Mouse (Mus musculus) forebrain, postnatal 0 days (tissue): ENCODE results near the gene Gm21988. TPM values are rescaled to one million over a fixed set of nuclear protein-coding genes. Genes with fewer than 3 reads are reported as not detected.

Experiments
- ATAC-seq: fragments of 200-750 bp; cut with Nextera tagmentation; 2 replicates; pipeline ENCODE4 v1.8.0; 2017; ENCODE audit warnings: mild to moderate bottlenecking, moderate library complexity
- DNase-seq: peaks from one replicate; pipeline ENCODE4 v3.0.0-alpha.2; 2015
- H3K27ac ChIP-seq: fragments of 300-500 bp; sonication (generic); 2 replicates; pipeline ENCODE4 v1.5.1; 2014; ENCODE audit warnings: low read depth, mild to moderate bottlenecking, antibody characterized with exemption, low read length, moderate library complexity, mixed read lengths
- H3K27me3 ChIP-seq: fragments of 300-500 bp; sonication (generic); 2 replicates; pipeline ENCODE4 v1.6.1; 2014; ENCODE audit warnings: mild to moderate bottlenecking, low read length, mixed read lengths; ENCODE audit not compliant: insufficient read depth
- H3K36me3 ChIP-seq: fragments of 300-500 bp; sonication (generic); 2 replicates; pipeline ENCODE4 v1.6.1; 2014; ENCODE audit warnings: mild to moderate bottlenecking, moderate library complexity; ENCODE audit not compliant: insufficient read depth
- H3K4me1 ChIP-seq: fragments of 300-500 bp; sonication (generic); 2 replicates; pipeline ENCODE4 v1.6.1; 2014; ENCODE audit warnings: antibody characterized with exemption; ENCODE audit not compliant: insufficient read depth
- H3K4me2 ChIP-seq: fragments of 300-500 bp; sonication (generic); 2 replicates; pipeline ENCODE4 v1.6.1; 2014; ENCODE audit warnings: low read depth, mild to moderate bottlenecking, moderate library complexity
- H3K4me3 ChIP-seq: fragments of 300-500 bp; sonication (generic); 2 replicates; pipeline ENCODE4 v1.5.1; 2014; ENCODE audit warnings: low read depth, low read length, mixed read lengths
- H3K9ac ChIP-seq: fragments of 300-500 bp; sonication (generic); 2 replicates; pipeline ENCODE4 v1.6.1; 2014; ENCODE audit warnings: mild to moderate bottlenecking
- H3K9me3 ChIP-seq: fragments of 300-500 bp; sonication (generic); 2 replicates; pipeline ENCODE4 v1.6.1; 2016; ENCODE audit warnings: low read length
- CTCF ChIP-seq: sonication (generic); IDR thresholded peaks from 2 replicates; pipeline ENCODE4 v1.5.1; 2016; ENCODE audit warnings: antibody characterized with exemption, control low read depth, low read depth
- WGBS: fragments of 180-500 bp; shearing (Covaris S2); extraction: QIAGEN DNeasy Blood & Tissue Kit; methylation state at CpG from one replicate; pipeline ENCODE4 v1.1.7; 2014; 5-methylcytosine and 5-hydroxymethylcytosine counted together
- polyA plus RNA-seq: library from polyadenylated mRNA; unstranded; fragments of >200 nt; fragmentation: Nextera tagmentation; extraction: Ambion mirVana; gene quantifications from 2 replicates; pipeline ENCODE4 v1.2.1, GENCODE M21; 2015
- total RNA-seq: library from RNA; depleted of rRNA; stranded (reverse); fragments of >200 nt; gene quantifications from 2 replicates; pipeline ENCODE4 v1.2.3, GENCODE M21; 2014

Gm21988 gene
- total and polyA plus RNA-seq, 2 experiments from 2014 or later, result 4.9 to 16.6 TPM

DNA sequence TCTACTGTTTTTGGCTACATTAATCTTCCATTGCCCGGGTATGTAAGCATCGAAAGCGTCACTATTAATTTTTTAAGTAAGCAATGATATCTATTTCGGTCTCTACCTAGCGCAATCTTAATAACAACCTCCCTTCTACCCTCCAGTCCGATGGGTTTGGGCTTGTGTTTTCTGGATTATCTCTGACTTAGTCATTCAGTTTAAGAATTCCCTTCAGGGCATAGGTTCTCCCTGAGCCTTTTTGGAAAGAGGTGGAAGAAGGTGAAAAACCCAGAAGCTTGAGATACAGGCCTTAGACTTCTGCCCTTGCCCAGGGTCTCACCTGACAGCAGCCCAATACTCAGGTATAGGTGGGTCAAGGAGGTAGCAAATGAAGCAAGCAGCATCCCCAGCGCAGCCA lies 19.8 kb downstream of the Gm21988 start:
- Histone ChIP-seq H3K36me3 (peaks cover 7% of the 10 kb centered on the region), H3K27ac (peak overlapping the region; percentile 92), H3K9me3 (no peaks in the 10 kb centered on the region), H3K4me3 (peak overlapping the region; percentile 61), H3K4me1 (peaks cover 27% of the 10 kb centered on the region), H3K27me3 (peaks cover 4% of the 10 kb centered on the region), H3K9ac (peak overlapping the region; percentile 78), H3K4me2 (peak overlapping the region; percentile 89)
- DNase-seq (no peak), ATAC-seq (no peak)
- TF ChIP-seq CTCF, result no peak
- WGBS, result 55% methylated on average over 7 of the region's 7 CpGs

GRCm38 (mm10) chr11:70218741-70219470 lies 20.7 kb downstream of the Gm21988 start:
- ATAC-seq (no peak), DNase-seq (no peak)
- Histone ChIP-seq H3K36me3 (peaks cover 7% of the 10 kb centered on the region), H3K27me3 (peaks cover 13% of the 10 kb centered on the region), H3K4me2 (peak overlapping the region; percentile 89), H3K9me3 (no peaks in the 10 kb centered on the region), H3K4me1 (peaks cover 35% of the 10 kb centered on the region), H3K4me3 (no peak overlapping the region), H3K9ac (no peak overlapping the region), H3K27ac (no peak overlapping the region)
- no peak for TF ChIP-seq CTCF
- 88% methylated on average over 15 of the region's 15 CpGs for WGBS

DNA sequence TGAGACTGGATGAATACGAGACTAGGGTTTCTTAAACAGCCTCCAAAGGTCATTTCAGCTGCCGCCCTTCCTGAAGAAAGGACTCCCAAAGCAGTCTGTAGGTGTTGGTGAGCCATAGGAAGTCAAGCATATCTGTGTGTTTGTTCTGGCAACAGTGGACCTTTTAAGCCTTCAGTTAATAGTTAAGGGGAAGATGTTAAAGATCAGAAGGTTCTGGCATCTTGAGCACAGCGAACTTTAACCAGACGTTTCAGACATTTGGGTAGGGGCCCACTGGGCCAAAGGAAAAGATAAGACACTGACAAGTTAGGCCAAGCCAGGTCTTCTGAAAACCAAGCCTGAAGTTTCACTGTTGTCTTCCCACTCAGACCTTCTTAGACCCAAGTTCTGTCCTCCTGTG lies 21.6 kb downstream of the Gm21988 start:
- Histone ChIP-seq H3K4me2 (no peak overlapping the region), H3K9me3 (no peaks in the 10 kb centered on the region), H3K9ac (no peak overlapping the region), H3K4me1 (peaks cover 38% of the 10 kb centered on the region), H3K4me3 (no peak overlapping the region), H3K36me3 (peaks cover 7% of the 10 kb centered on the region), H3K27me3 (peaks cover 20% of the 10 kb centered on the region), H3K27ac (no peak overlapping the region)
- DNase-seq (no peak), ATAC-seq (no peak)
- 91% methylated on average over 4 of the region's 4 CpGs for WGBS
- TF ChIP-seq CTCF, result no peak

GRCm38 (mm10) chr11:70216103-70216502 lies 23.5 kb downstream of the Gm21988 start:
- DNase-seq, result no peak
- peaks cover 23% of the 10 kb centered on the region for H3K27me3 ChIP-seq
- H3K9me3 ChIP-seq, result no peaks in the 10 kb centered on the region
- 50% methylated on average over 3 of the region's 3 CpGs for WGBS
- H3K4me2 ChIP-seq, result no peak overlapping the region
- no peak overlapping the region for H3K9ac ChIP-seq
- no peak overlapping the region for H3K4me3 ChIP-seq
- no peak for TF ChIP-seq CTCF
- peaks cover 7% of the 10 kb centered on the region for H3K36me3 ChIP-seq
- H3K27ac ChIP-seq, result no peak overlapping the region
- peaks cover 27% of the 10 kb centered on the region for H3K4me1 ChIP-seq
- ATAC-seq, result no peak

- ATAC-seq, result no peak
- TF ChIP-seq CTCF, result no peak
- WGBS, result 14% methylated on average over 22 of the region's 22 CpGs
- Histone ChIP-seq H3K27ac (no peak overlapping the region), H3K9ac (no peak overlapping the region), H3K4me2 (peak overlapping the region; percentile 80; the same call in 1 of the 2 replicates), H3K27me3 (peaks cover 23% of the 10 kb centered on the region), H3K36me3 (peaks cover 7% of the 10 kb centered on the region), H3K9me3 (no peaks in the 10 kb centered on the region), H3K4me1 (peaks cover 27% of the 10 kb centered on the region), H3K4me3 (no peak overlapping the region)
- no peak for DNase-seq
Measured at GRCm38 (mm10) chr11:70215301-70215700, 24.3 kb downstream of the Gm21988 start.

- Histone ChIP-seq H3K27ac (no peak overlapping the region), H3K4me2 (peak overlapping the region; percentile 80), H3K4me3 (peak overlapping the region; percentile 41), H3K9ac (no peak overlapping the region), H3K4me1 (peaks cover 25% of the 10 kb centered on the region), H3K9me3 (no peaks in the 10 kb centered on the region), H3K27me3 (peaks cover 23% of the 10 kb centered on the region), H3K36me3 (peaks cover 7% of the 10 kb centered on the region)
- no peak for TF ChIP-seq CTCF
- 7% methylated on average over 18 of the region's 18 CpGs for WGBS
- DNase-seq (no peak), ATAC-seq (no peak)
Measured at GRCm38 (mm10) chr11:70214856-70215209, 24.8 kb downstream of the Gm21988 start.

DNA sequence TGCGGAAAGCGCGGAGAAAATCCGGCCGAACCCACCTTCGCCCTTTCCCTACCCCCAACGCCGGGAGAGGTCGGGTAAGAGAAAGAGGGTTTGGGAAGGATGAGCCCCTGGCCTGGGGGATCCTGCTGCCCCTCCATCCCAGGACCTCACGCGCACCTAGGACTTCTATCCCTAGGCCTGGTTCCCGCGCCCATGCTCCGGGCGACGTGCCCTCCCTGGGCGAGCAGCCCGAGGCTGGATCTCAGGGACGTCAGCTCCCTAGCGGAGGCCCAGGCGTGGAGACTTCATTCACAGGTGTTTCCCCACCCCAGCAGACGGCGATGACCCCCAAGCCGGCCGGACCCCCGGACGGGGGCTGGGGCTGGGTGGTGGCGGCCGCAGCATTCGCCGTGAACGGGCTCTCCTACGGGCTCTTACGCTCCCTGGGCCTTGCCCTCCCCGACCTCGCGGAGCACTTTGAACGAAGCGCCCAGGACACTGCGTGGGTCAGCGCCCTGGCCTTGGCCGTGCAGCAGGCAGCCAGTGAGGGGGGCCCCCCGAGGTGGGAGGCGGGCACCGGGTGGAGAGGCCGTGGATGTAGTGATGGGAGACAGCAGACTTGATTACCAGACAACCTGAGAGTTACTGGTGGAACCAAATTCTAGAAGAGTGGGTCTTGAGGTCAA lies 25.3 kb downstream of the Gm21988 start:
- no peak overlapping the region for H3K27ac ChIP-seq
- ATAC-seq (peak; percentile 28; the same call in 1 of the 2 replicates), DNase-seq (peak; percentile 44)
- H3K9ac ChIP-seq, result peak overlapping the region; percentile 54
- WGBS, result 4% methylated on average over 46 of the region's 46 CpGs
- peaks cover 23% of the 10 kb centered on the region for H3K27me3 ChIP-seq
- peaks cover 7% of the 10 kb centered on the region for H3K36me3 ChIP-seq
- H3K4me3 ChIP-seq, result peak overlapping the region; percentile 41
- no peak for TF ChIP-seq CTCF
- peaks cover 19% of the 10 kb centered on the region for H3K4me1 ChIP-seq
- H3K4me2 ChIP-seq, result peak overlapping the region; percentile 80
- no peaks in the 10 kb centered on the region for H3K9me3 ChIP-seq
